Mouse (Mus musculus) midbrain, embryonic 16.5 days (tissue): ENCODE measurements at regions not wholly inside any gene's neighbourhood (a gene's known extent, or its start where the extent isn't known, plus 50 kb on each side); places are given as distances from the start of the nearest gene placed in this dataset.
A peak's percentile ranks its signal among the peaks of the same experiment; 100 is the strongest.

ENCODE experiments used
- ATAC-seq: fragments of 200-750 bp; cut with Nextera tagmentation; 2 replicates; pipeline ENCODE4 v1.8.0; 2017; ENCODE audit warnings: moderate TSS enrichment
- H3K27ac ChIP-seq: fragments of 300-500 bp; sonication (generic); 2 replicates; pipeline ENCODE4 v1.5.1; 2014; ENCODE audit warnings: mild to moderate bottlenecking, low read length, mixed read lengths
- H3K27me3 ChIP-seq: fragments of 300-500 bp; sonication (generic); 2 replicates; pipeline ENCODE4 v1.6.1; 2014; ENCODE audit warnings: low read depth, low read length, mixed read lengths; ENCODE audit not compliant: control insufficient read depth, insufficient read depth
- H3K36me3 ChIP-seq: fragments of 300-500 bp; sonication (generic); 2 replicates; pipeline ENCODE4 v1.6.1; 2014; ENCODE audit warnings: mild to moderate bottlenecking, low read length, moderate library complexity, mixed read lengths; ENCODE audit not compliant: control insufficient read depth, insufficient read depth
- H3K4me1 ChIP-seq: fragments of 300-500 bp; sonication (generic); 2 replicates; pipeline ENCODE4 v1.6.1; 2014; ENCODE audit warnings: mild to moderate bottlenecking, low read length, mixed read lengths; ENCODE audit not compliant: control insufficient read depth, insufficient read depth
- H3K4me2 ChIP-seq: fragments of 300-500 bp; sonication (generic); 2 replicates; pipeline ENCODE4 v1.6.1; 2014; ENCODE audit warnings: mild to moderate bottlenecking, low read length, mixed read lengths
- H3K4me3 ChIP-seq: fragments of 300-500 bp; sonication (generic); 2 replicates; pipeline ENCODE4 v1.5.1; 2014; ENCODE audit warnings: low read depth, mild to moderate bottlenecking, low read length, moderate library complexity, mixed read lengths
- H3K9ac ChIP-seq: fragments of 300-500 bp; sonication (generic); 2 replicates; pipeline ENCODE4 v1.6.1; 2014; ENCODE audit warnings: low read depth, low read length, mixed read lengths
- H3K9me3 ChIP-seq: fragments of 300-500 bp; sonication (generic); replicated peaks from 2 replicates; pipeline ENCODE4 v1.6.1; 2014; ENCODE audit warnings: mild to moderate bottlenecking, low read length, mixed read lengths; ENCODE audit not compliant: control insufficient read depth, poor library complexity, severe bottlenecking
- WGBS: fragments of 180-500 bp; shearing (Covaris S2); extraction: QIAGEN DNeasy Blood & Tissue Kit; methylation state at CpG from one replicate; pipeline ENCODE4 v1.1.7; 2014; 5-methylcytosine and 5-hydroxymethylcytosine counted together

DNA sequence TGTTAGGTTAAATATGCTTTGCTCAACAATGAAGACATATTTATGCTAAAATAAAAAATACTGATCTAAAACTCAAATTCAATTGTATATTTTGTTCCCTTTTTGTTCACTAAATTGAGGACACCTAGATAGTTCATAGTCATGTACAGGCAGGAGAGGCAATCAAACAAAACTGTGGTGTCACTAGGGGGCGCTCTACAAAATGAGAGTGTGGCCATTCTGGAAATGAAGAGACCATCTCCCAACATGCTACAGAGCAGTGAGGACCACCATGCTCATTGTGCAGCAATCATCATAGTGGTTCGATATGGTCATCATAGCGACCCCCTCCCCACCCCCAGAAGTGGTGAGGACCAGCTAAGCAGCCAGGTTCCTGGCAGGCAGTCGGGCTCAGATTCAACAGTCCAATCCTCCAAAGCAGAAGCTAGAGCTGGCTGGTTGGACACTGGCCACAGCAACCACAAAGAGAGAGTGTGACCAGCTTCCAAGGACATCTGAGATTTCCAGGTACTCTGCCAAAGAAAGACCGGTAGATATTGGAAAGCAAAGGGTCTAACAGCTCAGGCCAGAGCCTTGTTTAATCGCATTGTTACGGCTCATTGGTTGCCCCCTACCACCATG lies 155.4 kb downstream of the Tgfb2 start:
- no peak for ATAC-seq
- H3K4me2 ChIP-seq: no peak overlapping the region
- 79% methylated on average over 7 of the region's 7 CpGs for WGBS

DNA sequence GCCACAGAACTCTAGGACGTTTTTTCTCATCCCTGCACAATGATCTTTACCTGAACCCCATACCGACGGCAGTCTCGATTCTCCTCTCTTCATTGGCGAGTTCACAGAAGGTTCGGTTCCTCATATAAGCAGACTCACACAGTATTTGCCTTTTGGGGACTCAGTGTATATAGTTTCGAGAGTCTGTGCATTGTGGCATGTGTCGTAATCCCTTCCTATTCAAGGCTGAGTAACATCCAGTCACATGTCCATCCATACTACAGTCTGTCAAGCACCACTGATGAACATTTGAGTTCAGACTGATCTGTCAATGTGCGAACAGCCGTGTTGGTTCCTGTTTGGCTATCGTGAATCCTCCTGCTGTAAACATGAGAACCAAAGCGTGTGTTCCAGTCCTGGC lies 156.6 kb downstream of the Tgfb2 start:
- H3K36me3 ChIP-seq: no peaks in the 10 kb centered on the region
- no peak overlapping the region for H3K4me2 ChIP-seq
- H3K27ac ChIP-seq: no peak overlapping the region
- H3K4me1 ChIP-seq: no peaks in the 10 kb centered on the region
- H3K27me3 ChIP-seq: no peaks in the 10 kb centered on the region
- H3K4me3 ChIP-seq: no peak overlapping the region
- H3K9ac ChIP-seq: no peak overlapping the region
- no peak for ATAC-seq
- H3K9me3 ChIP-seq: no peaks in the 10 kb centered on the region
- 96% methylated on average over 12 of the region's 12 CpGs for WGBS

More for the DNA sequence above, 155.4 kb downstream of the Tgfb2 start:
- Histone ChIP-seq H3K36me3 (no peaks in the 10 kb centered on the region), H3K27ac (no peak overlapping the region), H3K27me3 (no peaks in the 10 kb centered on the region), H3K9ac (no peak overlapping the region), H3K4me3 (no peak overlapping the region), H3K9me3 (no peaks in the 10 kb centered on the region), H3K4me1 (no peaks in the 10 kb centered on the region)

DNA sequence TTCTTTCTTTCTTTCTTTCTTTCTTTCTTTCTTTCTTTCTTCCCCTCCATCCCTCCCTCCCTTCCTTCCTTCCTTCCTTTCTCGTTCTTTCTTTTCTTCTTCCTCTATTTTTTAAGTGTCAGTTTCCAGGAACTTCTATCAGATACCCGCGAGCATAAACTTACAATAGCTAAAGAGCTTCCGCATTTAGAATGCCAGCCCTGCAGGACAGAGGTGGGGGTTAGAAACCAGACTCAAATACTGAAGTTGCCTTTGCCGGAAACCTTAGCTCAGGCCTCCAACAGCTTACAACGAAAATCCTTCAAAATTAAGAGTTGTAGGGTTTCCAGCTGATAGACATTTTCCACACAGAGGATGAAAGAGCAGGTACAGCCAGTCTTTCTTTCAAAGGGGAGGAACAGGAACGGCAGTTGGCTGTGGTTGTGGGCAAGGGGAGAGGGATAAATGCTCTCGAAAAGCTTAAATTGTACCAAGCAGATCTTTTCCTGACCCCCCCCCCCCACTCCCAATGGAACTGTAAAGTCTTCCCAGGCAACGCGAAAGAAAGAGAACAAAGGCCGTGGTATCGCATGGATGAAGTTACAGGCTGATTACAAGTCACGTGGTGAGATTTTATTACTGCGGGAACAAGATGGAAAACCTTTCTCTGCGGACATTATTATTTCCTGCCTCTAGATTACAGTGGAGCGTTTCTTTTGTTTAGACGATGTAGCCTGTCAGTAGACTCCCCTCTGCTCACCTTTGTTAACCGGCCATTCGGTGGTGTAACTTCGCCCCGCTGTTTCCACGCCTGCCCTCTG lies 159.2 kb downstream of the Tgfb2 start:
- WGBS: 48% methylated on average over 22 of the region's 22 CpGs
- no peak overlapping the region for H3K4me3 ChIP-seq
- no peak overlapping the region for H3K27ac ChIP-seq
- H3K9ac ChIP-seq: no peak overlapping the region
- no peaks in the 10 kb centered on the region for H3K9me3 ChIP-seq
- no peaks in the 10 kb centered on the region for H3K27me3 ChIP-seq
- H3K36me3 ChIP-seq: no peaks in the 10 kb centered on the region
- H3K4me2 ChIP-seq: peak overlapping the region; percentile 18
- H3K4me1 ChIP-seq: no peaks in the 10 kb centered on the region
- ATAC-seq: no peak

DNA sequence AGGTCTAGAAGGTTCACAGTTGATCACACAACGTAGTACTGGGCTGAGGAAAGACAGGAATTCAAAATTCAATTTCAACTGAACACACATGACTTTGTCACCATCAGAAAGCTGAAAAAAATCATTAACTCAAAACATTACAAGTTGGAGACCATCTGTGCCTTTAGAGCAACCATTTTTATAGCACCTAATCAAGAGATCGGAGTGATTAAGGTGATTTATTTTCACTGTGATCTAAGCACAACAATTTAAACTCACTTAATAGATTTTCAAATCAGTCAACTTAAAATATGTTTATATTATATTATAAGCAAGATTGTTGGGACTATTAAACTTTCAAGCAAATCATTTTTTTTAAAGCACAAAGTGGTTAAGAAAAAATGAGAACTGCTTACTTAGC lies 165.7 kb downstream of the Tgfb2 start:
- 94% methylated on average over 2 of the region's 2 CpGs for WGBS
- H3K9me3 ChIP-seq: no peaks in the 10 kb centered on the region

DNA sequence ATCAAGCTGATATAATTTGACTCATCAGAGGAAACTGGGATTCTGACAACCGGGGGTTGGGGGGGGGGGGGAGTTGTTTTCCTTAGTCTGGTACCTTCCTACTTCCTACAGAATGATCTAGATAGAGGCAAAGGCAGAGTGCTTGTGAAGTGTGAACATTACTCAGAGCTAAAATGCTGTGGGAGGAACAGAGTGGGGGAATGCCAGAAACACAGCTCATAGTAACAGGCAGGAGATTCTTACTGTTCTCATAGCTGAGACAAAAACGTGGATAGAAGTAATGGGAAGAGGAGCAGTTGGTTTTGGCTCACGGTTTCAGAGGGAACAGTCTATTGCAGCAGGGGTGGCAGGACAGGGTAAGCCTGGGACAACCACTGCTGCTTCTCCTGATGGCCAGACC lies 167.6 kb downstream of the Tgfb2 start:
- Histone ChIP-seq H3K27me3 (no peaks in the 10 kb centered on the region), H3K27ac (no peak overlapping the region), H3K9me3 (no peaks in the 10 kb centered on the region), H3K4me2 (no peak overlapping the region), H3K9ac (no peak overlapping the region), H3K4me3 (no peak overlapping the region), H3K4me1 (no peaks in the 10 kb centered on the region), H3K36me3 (no peaks in the 10 kb centered on the region)
- ATAC-seq: no peak
- 78% methylated on average over 3 of the region's 3 CpGs for WGBS

More for the DNA sequence above, 165.7 kb downstream of the Tgfb2 start:
- H3K36me3 ChIP-seq: no peaks in the 10 kb centered on the region
- no peak overlapping the region for H3K4me2 ChIP-seq
- ATAC-seq: no peak
- no peak overlapping the region for H3K4me3 ChIP-seq
- H3K27ac ChIP-seq: no peak overlapping the region
- H3K27me3 ChIP-seq: no peaks in the 10 kb centered on the region
- no peaks in the 10 kb centered on the region for H3K4me1 ChIP-seq
- H3K9ac ChIP-seq: no peak overlapping the region

DNA sequence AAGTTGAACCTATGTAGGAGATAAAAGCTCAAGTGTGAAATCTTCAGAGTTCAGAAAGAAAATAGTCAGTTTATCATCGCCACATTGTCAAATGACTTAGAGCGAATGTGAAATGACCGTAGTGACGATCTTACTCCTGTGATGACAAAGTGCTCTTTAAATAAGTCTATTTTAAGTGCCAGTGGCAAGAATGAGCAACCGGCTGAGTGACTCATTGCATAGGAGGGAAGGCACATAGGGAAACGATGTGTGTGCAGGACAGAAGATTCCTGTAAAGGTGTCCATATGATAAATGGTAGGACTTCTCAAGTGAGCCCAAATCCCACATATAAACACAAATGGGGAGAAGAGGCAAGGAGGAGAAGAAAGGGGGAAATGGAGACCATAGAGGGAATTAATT lies 189.8 kb downstream of the Tgfb2 start:
- H3K9ac ChIP-seq: no peak overlapping the region
- H3K4me1 ChIP-seq: no peaks in the 10 kb centered on the region
- no peak for ATAC-seq
- no peaks in the 10 kb centered on the region for H3K27me3 ChIP-seq
- H3K9me3 ChIP-seq: no peaks in the 10 kb centered on the region
- 92% methylated on average over 6 of the region's 6 CpGs for WGBS
- no peak overlapping the region for H3K4me2 ChIP-seq
- no peak overlapping the region for H3K27ac ChIP-seq
- no peaks in the 10 kb centered on the region for H3K36me3 ChIP-seq
- no peak overlapping the region for H3K4me3 ChIP-seq

DNA sequence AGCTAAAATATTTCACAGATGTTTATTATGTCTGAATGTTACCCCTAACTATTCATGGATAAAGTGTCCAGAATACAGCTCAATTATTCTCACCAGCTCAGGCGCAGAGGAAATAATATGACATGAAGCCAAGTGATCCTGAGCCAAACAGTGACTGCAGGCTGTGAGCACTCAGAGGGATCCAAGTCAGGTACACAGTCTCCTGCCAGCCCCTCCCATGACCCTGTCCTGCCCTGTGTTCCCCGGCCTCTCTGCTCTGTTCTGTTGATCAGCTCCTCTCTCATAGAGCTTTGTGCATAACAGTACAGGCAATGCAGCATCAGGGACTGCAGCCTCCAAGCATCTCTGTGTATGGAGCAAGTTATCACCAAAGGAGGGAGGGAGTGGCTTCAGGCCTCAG lies 190.7 kb downstream of the Tgfb2 start:
- no peak for ATAC-seq
- Histone ChIP-seq H3K9me3 (no peaks in the 10 kb centered on the region), H3K4me2 (no peak overlapping the region), H3K4me3 (no peak overlapping the region), H3K27ac (no peak overlapping the region), H3K27me3 (no peaks in the 10 kb centered on the region), H3K4me1 (no peaks in the 10 kb centered on the region), H3K9ac (no peak overlapping the region), H3K36me3 (no peaks in the 10 kb centered on the region)
- WGBS: 70% methylated on average over 2 of the region's 2 CpGs

DNA sequence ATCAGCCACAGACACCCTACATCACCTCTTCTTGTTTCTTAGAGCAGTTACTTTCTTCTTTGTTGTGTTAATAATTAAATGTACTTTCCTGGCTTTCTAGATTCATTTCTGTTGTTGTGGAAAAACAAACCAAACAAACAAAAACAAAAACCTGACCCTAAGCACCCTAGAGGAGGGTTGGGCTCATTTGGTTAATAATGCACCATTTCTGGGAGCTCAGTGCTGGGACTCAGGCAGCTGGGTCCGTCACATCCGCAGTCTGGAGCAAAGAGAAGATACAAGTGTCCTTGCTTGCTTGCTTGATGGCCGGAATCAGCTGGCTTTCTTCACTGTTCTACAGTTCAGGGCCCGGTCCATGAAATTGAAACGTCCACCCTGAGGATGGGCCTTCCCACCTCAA lies 191.9 kb downstream of the Tgfb2 start:
- no peak overlapping the region for H3K4me3 ChIP-seq
- ATAC-seq: no peak

DNA sequence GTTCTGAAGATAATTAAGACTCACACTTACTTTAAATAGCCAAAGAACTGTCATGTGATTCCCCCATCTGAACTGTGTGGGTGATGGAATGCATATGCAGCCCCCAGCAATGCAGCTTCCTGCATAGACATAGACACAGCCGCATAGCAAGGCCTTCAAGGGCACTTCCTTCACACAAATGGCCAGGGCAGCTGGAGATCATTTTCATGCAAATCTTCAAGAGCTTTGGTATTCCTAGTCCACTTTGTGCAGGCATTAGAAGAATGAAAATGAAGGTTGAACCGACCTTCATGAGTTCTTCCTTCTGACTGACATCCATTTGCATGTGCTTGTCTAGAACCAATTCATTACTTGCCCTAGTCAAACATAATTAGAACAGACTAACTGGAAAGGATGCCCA lies 195.3 kb downstream of the Tgfb2 start:
- 22% methylated on average over 2 of the region's 2 CpGs for WGBS
- Histone ChIP-seq H3K36me3 (no peaks in the 10 kb centered on the region), H3K4me3 (no peak overlapping the region), H3K9ac (no peak overlapping the region), H3K27ac (no peak overlapping the region), H3K4me1 (no peaks in the 10 kb centered on the region), H3K4me2 (no peak overlapping the region), H3K27me3 (no peaks in the 10 kb centered on the region), H3K9me3 (no peaks in the 10 kb centered on the region)
- ATAC-seq: no peak

More for the DNA sequence above, 191.9 kb downstream of the Tgfb2 start:
- no peak overlapping the region for H3K9ac ChIP-seq
- no peaks in the 10 kb centered on the region for H3K4me1 ChIP-seq
- no peak overlapping the region for H3K27ac ChIP-seq
- H3K36me3 ChIP-seq: no peaks in the 10 kb centered on the region
- no peaks in the 10 kb centered on the region for H3K27me3 ChIP-seq
- no peak overlapping the region for H3K4me2 ChIP-seq
- WGBS: 75% methylated on average over 5 of the region's 5 CpGs
- no peaks in the 10 kb centered on the region for H3K9me3 ChIP-seq
